Mouse (Mus musculus) lung, adult 2 months (tissue): ENCODE data around the gene Cspg4.

Experiments used
- CTCF ChIP-seq: fragments of 200-500 bp; IDR thresholded peaks from 2 replicates; pipeline ENCODE4 v1.5.1; 2011; ENCODE audit warnings: mild to moderate bottlenecking, low read length, control low read depth; ENCODE audit not compliant: insufficient read depth
- POLR2A ChIP-seq: fragments of 200-500 bp; IDR thresholded peaks from 2 replicates; pipeline ENCODE4 v1.6.1; 2011; ENCODE audit warnings: low read depth, mild to moderate bottlenecking, control low read depth, low read length, borderline replicate concordance; ENCODE audit errors: extremely low read depth

GRCm38 (mm10) chr9:56870778-56871177, 5.9 kb downstream of the Cspg4 start:
- TF ChIP-seq CTCF (no peak), POLR2A (no peak)
